Mouse (Mus musculus) liver, embryonic 14.5 days (tissue): ENCODE data around the gene Cerk. TPM values are rescaled to one million over a fixed set of nuclear protein-coding genes. Genes with fewer than 3 reads are reported as not detected.
"Not testable (repeated sequence)": the region's sequence is repeated elsewhere in the genome, so short reads cannot be mapped to it uniquely, and the experiment has no call there.

Experiments
- ATAC-seq: fragments of 200-750 bp; cut with Nextera tagmentation; 2 replicates; pipeline ENCODE4 v1.8.0; 2017; ENCODE audit warnings: moderate number of reproducible peaks, mild to moderate bottlenecking, moderate library complexity; ENCODE audit not compliant: insufficient read depth
- DNase-seq, 3 experiments: peaks; one replicate each; pipeline ENCODE4 v3.0.0-alpha.2; 2012 to 2013; ENCODE audit warnings: low read depth in 3 of 3, low spot score in 3 of 3
- H3K27ac ChIP-seq: fragments of 300-500 bp; sonication (generic); 2 replicates; pipeline ENCODE4 v1.5.1; 2014; ENCODE audit warnings: moderate library complexity, mild to moderate bottlenecking, control low read depth, inconsistent platforms
- H3K27me3 ChIP-seq: fragments of 300-500 bp; sonication (generic); 2 replicates; pipeline ENCODE4 v1.6.1; 2014; ENCODE audit warnings: mild to moderate bottlenecking, low read length, moderate library complexity; ENCODE audit not compliant: control insufficient read depth, insufficient read depth
- H3K36me3 ChIP-seq: fragments of 300-500 bp; sonication (generic); replicated peaks from 2 replicates; pipeline ENCODE4 v1.6.1; 2014; ENCODE audit warnings: low read depth; ENCODE audit not compliant: control insufficient read depth, insufficient read depth
- H3K4me1 ChIP-seq, 2 experiments: fragments of 200-500 bp in 1 of 2; fragments of 300-500 bp in 1 of 2; sonication (generic) in 1 of 2; replicated peaks; 2 replicates each; pipeline ENCODE4 v1.6.1; 2012 to 2014; ENCODE audit warnings: antibody characterized with exemption in 1 of 2, inconsistent platforms in 1 of 2, low read length in 1 of 2; ENCODE audit not compliant: control insufficient read depth in 2 of 2, insufficient read depth in 2 of 2
- H3K4me2 ChIP-seq: fragments of 300-500 bp; sonication (generic); 2 replicates; pipeline ENCODE4 v1.6.1; 2014; ENCODE audit warnings: low read depth, mild to moderate bottlenecking, control low read depth, moderate library complexity
- H3K4me3 ChIP-seq, 2 experiments: fragments of 200-500 bp in 1 of 2; fragments of 300-500 bp in 1 of 2; sonication (generic) in 1 of 2; 2 replicates each; pipeline ENCODE4 v1.5.1; 2012 to 2014; ENCODE audit warnings: low read depth in 2 of 2, low read length in 2 of 2, mild to moderate bottlenecking in 2 of 2, control low read depth in 1 of 2, inconsistent platforms in 1 of 2, moderate library complexity in 1 of 2; ENCODE audit not compliant: insufficient read depth in 1 of 2
- H3K9ac ChIP-seq: fragments of 300-500 bp; sonication (generic); replicated peaks from 2 replicates; pipeline ENCODE4 v1.6.1; 2014; ENCODE audit warnings: mild to moderate bottlenecking, control low read depth, moderate library complexity
- H3K9me3 ChIP-seq: fragments of 300-500 bp; sonication (generic); 2 replicates; pipeline ENCODE4 v1.6.1; 2016; ENCODE audit warnings: low read length, mixed read lengths; ENCODE audit not compliant: control insufficient read depth
- CTCF ChIP-seq: IDR thresholded peaks from 2 replicates; pipeline ENCODE4 v1.5.1; 2016; ENCODE audit warnings: antibody characterized with exemption, low read depth, control low read depth
- EP300 ChIP-seq: IDR thresholded peaks from 2 replicates; pipeline ENCODE4 v1.6.1; 2016; ENCODE audit warnings: antibody characterized with exemption, low read depth
- WGBS: fragments of 180-500 bp; shearing (Covaris S2); extraction: QIAGEN DNeasy Blood & Tissue Kit; methylation state at CpG from one replicate; pipeline ENCODE4 v1.1.7; 2014; ENCODE audit not compliant: insufficient replicate concordance; 5-methylcytosine and 5-hydroxymethylcytosine counted together
- polyA plus RNA-seq, 2 experiments: library from polyadenylated mRNA; depleted of rRNA in 1 of 2; stranded (reverse) in 1 of 2; unstranded in 1 of 2; fragments of >200 nt; fragmentation: Nextera tagmentation in 1 of 2; extraction: Ambion mirVana in 1 of 2; gene quantifications; 2 replicates each; pipeline versions ENCODE4 v1.2.1 to v1.2.3; 2012 to 2014

Cerk gene
- polyA plus RNA-seq, 2 experiments: 2.7 to 2.9 TPM

GRCm38 (mm10) chr15:86181941-86182439 is 4.0 kb downstream of the Cerk start:
- no peak for DNase-seq
- Histone ChIP-seq H3K27ac (no peak overlapping the region), H3K27me3 (peaks cover 13% of the 10 kb centered on the region; the same call in 1 of the 2 replicates), H3K9ac (no peak overlapping the region), H3K4me3 (no peak overlapping the region), H3K4me1 (peaks cover 0 to 3% of the 10 kb centered on the region in 2 experiments; a peak in 2 of 4 replicates), H3K4me2 (no peak overlapping the region; the same call in 1 of the 2 replicates), H3K9me3 (no peaks in the 10 kb centered on the region), H3K36me3 (no peaks in the 10 kb centered on the region)
- TF ChIP-seq EP300: no peak
- no peak for TF ChIP-seq CTCF
- WGBS: 12% methylated on average over 11 of the region's 11 CpGs
- no peak for ATAC-seq

- peaks cover 13% of the 10 kb centered on the region; the same call in 1 of the 2 replicates for H3K27me3 ChIP-seq
- H3K9ac ChIP-seq, ATAC-seq, H3K4me3 ChIP-seq, H3K36me3 ChIP-seq, H3K4me2 ChIP-seq, H3K9me3 ChIP-seq, H3K27ac ChIP-seq, H3K4me1 ChIP-seq, DNase-seq: not testable (repeated sequence)
- 72% methylated on average over 3 of the region's 3 CpGs for WGBS
Measured at GRCm38 (mm10) chr15:86181321-86181720, 4.6 kb downstream of the Cerk start.

- no peak overlapping the region for H3K4me3 ChIP-seq
- H3K27ac ChIP-seq: no peak overlapping the region
- no peak for ATAC-seq
- H3K4me1 ChIP-seq: peaks cover 0 to 6% of the 10 kb centered on the region in 2 experiments; a peak in 2 of 4 replicates
- H3K36me3 ChIP-seq: no peaks in the 10 kb centered on the region
- no peak overlapping the region for H3K4me2 ChIP-seq
- no peaks in the 10 kb centered on the region for H3K9me3 ChIP-seq
- TF ChIP-seq CTCF (no peak), EP300 (no peak)
- H3K27me3 ChIP-seq: peaks cover 9% of the 10 kb centered on the region; the same call in 1 of the 2 replicates
- WGBS: 29% methylated on average over 4 of the region's 4 CpGs
- no peak overlapping the region for H3K9ac ChIP-seq
- no peak for DNase-seq
Measured at GRCm38 (mm10) chr15:86180427-86180826, 5.5 kb downstream of the Cerk start.

GRCm38 (mm10) chr15:86178594-86178993 is 7.3 kb downstream of the Cerk start:
- no peaks in the 10 kb centered on the region for H3K9me3 ChIP-seq
- H3K27me3 ChIP-seq: no peaks in the 10 kb centered on the region; the same call in 1 of the 2 replicates
- 74% methylated on average over 6 of the region's 6 CpGs for WGBS
- ATAC-seq (no peak), DNase-seq (no peak)
- no peaks in the 10 kb centered on the region for H3K36me3 ChIP-seq
- TF ChIP-seq EP300 (no peak), CTCF (no peak)
- H3K9ac ChIP-seq: no peak overlapping the region
- peaks cover 0 to 4% of the 10 kb centered on the region in 2 experiments; a peak in 1 of 4 replicates for H3K4me1 ChIP-seq
- no peak overlapping the region for H3K4me2 ChIP-seq
- no peak overlapping the region for H3K27ac ChIP-seq
- H3K4me3 ChIP-seq: no peak overlapping the region

GRCm38 (mm10) chr15:86177703-86178251 is 8.2 kb downstream of the Cerk start:
- not testable (repeated sequence) for H3K4me2 ChIP-seq, H3K27ac ChIP-seq, DNase-seq, ATAC-seq, H3K9me3 ChIP-seq, H3K9ac ChIP-seq, H3K36me3 ChIP-seq, H3K27me3 ChIP-seq, H3K4me1 ChIP-seq, H3K4me3 ChIP-seq
- WGBS: 60% methylated on average over 2 of the region's 2 CpGs
